Comparison of ENCODE assay signal across 8 mouse cellular contexts in the genomic region with DNA sequence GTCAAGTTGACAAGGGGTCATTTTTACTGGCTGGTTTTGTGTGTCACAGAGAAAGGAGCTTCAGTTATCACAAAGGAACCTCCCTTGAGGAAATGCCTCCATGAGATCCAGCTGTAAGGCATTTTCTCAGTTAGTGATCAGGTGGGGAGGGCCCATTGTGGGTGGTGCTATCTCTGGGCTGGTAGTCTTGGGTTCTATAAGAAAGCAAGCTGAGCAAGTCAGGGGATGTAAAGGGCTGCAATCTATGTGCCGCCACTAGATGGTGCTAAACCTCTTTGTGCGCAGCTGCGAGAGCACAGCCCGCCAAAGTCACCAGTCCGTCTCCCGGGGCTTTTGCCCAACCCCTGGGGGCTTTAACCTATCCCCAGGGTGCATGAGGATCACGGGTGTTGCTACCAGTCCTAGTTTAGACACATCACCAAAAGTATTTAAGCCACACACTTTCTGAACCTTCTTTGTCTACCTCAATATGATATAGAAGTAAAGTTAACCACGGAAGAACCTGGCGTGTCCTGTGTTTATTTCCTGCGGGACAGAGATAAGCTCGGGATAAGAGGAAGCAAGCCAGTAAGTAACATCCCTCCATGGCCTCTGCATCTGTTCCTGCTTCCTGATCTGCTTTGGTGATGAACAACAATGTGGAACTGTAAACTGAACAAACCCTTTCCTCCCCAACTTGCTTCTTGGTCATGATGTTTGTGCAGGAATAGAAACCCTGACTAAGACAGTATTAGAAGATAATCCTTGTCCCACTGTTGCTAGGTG. TPM values are rescaled to one million over a fixed set of nuclear protein-coding genes. Genes with fewer than 3 reads are reported as not detected.
A peak's percentile ranks its signal among the peaks of the same experiment; 100 is the strongest.
DNase-seq lines count a peak whose midpoint lies in the region; ATAC-seq and TF ChIP-seq lines count a peak whose summit lies in the region.
"Not testable (repeated sequence)": the region's sequence is repeated elsewhere in the genome, so short reads cannot be mapped to it uniquely, and the experiment has no call there.
"Had no signal": no experiment of that assay in that cellular context is flagged by ENCODE, and none has a peak within 500 bp of the region (broad histone marks: within the 10 kb centered on the region; RNA-seq: fewer than 3 reads in every experiment).

No protein-coding gene starts in this region.

- DNase-seq in adrenal gland, postnatal 25 days: peak; percentile 67
- peak; percentile 46 for DNase-seq in forebrain, embryonic 10.5 days (ENCODE audit: extremely low spot score, low spot score)
- not testable (repeated sequence) for DNase-seq in limb, embryonic 10.5 days (ENCODE audit: low spot score)
- peak; percentile 84 for DNase-seq in midbrain, embryonic 11.5 days (ENCODE audit: low spot score, missing footprints)

- H3K9ac ChIP-seq in heart, embryonic 13.5 days: peak overlapping the region; percentile 56; the same call in 1 of the 2 replicates
- H3K9ac ChIP-seq in kidney, embryonic 14.5 days (ENCODE audit: low read depth, low read length): 0 out of 2 replicates have a peak overlapping the region, but pooled peaks have one; percentile 23
- not testable (repeated sequence) for H3K9ac ChIP-seq in midbrain, embryonic 11.5 days (ENCODE audit: low read length)

- peak; percentile 37; the same call in 1 of the 2 replicates for TF ChIP-seq CTCF in small intestine, adult 2 months (IDR thresholded peaks at IDR 0.05; ENCODE audit: extremely low read depth, insufficient read length, insufficient replicate concordance, low read depth, low read length)

- peak overlapping the region; percentile 63 for H3K4me2 ChIP-seq in heart, embryonic 13.5 days
- H3K4me2 ChIP-seq in kidney, embryonic 14.5 days (replicated peaks; ENCODE audit: low read depth, low read length): not testable (repeated sequence)
- peak overlapping the region; percentile 24; the same call in 1 of the 2 replicates for H3K4me2 ChIP-seq in midbrain, embryonic 11.5 days

- ATAC-seq in heart, embryonic 13.5 days (ENCODE audit: extremely low read depth, insufficient number of reproducible peaks, low FRiP score, low TSS enrichment); kidney, embryonic 14.5 days (ENCODE audit: low FRiP score, low TSS enrichment): not testable (repeated sequence)
- peak; percentile 38; the same call in 1 of the 2 replicates for ATAC-seq in midbrain, embryonic 11.5 days (ENCODE audit: low FRiP score)

- peak overlapping the region; percentile 37 for H3K4me3 ChIP-seq in forebrain, embryonic 10.5 days
- H3K4me3 ChIP-seq in heart, embryonic 13.5 days: peak overlapping the region; percentile 36
- not testable (repeated sequence) for H3K4me3 ChIP-seq in kidney, embryonic 14.5 days (ENCODE audit: low read length); midbrain, embryonic 11.5 days (ENCODE audit: low read depth, low read length); small intestine, adult 2 months (ENCODE audit: low read depth, low read length)
- peak overlapping the region; percentile 25 for H3K4me3 ChIP-seq in limb, embryonic 10.5 days

- not testable (repeated sequence) for H3K4me1 ChIP-seq in forebrain, embryonic 10.5 days; heart, embryonic 13.5 days; kidney, embryonic 14.5 days (ENCODE audit: control insufficient read depth, insufficient read depth, low read length); limb, embryonic 10.5 days; midbrain, embryonic 11.5 days (ENCODE audit: control insufficient read depth, insufficient read depth, low read length); small intestine, adult 2 months (ENCODE audit: control insufficient read depth, insufficient read depth, insufficient read length, low read length)

- not testable (repeated sequence) for H3K27ac ChIP-seq in forebrain, embryonic 10.5 days; heart, embryonic 13.5 days (replicated peaks); kidney, embryonic 14.5 days (ENCODE audit: low read depth, low read length); limb, embryonic 10.5 days; midbrain, embryonic 11.5 days (ENCODE audit: low read depth, low read length); small intestine, adult 2 months (ENCODE audit: insufficient read depth, low read depth, low read length)

- H3K9me3 ChIP-seq in forebrain, embryonic 10.5 days; heart, embryonic 13.5 days; kidney, embryonic 14.5 days (ENCODE audit: control insufficient read depth, low read length); limb, embryonic 10.5 days (replicated peaks); midbrain, embryonic 11.5 days (ENCODE audit: control insufficient read depth, low read length): not testable (repeated sequence)

- WGBS in forebrain, embryonic 10.5 days: 13% methylated on average over 11 of the region's 11 CpGs
- 4% methylated on average over 11 of the region's 11 CpGs for WGBS in heart, embryonic 13.5 days
- WGBS in kidney, embryonic 14.5 days: 8% methylated on average over 11 of the region's 11 CpGs
- 13% methylated on average over 11 of the region's 11 CpGs for WGBS in limb, embryonic 10.5 days
- WGBS in midbrain, embryonic 11.5 days: 9% methylated on average over 11 of the region's 11 CpGs
- WGBS in small intestine, adult 2 months: 4% methylated on average over 11 of the region's 11 CpGs

- not testable (repeated sequence) for H3K27me3 ChIP-seq in forebrain, embryonic 10.5 days (ENCODE audit: poor library complexity, severe bottlenecking); heart, embryonic 13.5 days (replicated peaks); kidney, embryonic 14.5 days (ENCODE audit: control insufficient read depth, insufficient read depth, low read length); limb, embryonic 10.5 days (ENCODE audit: low read depth, poor library complexity, severe bottlenecking); midbrain, embryonic 11.5 days (ENCODE audit: control insufficient read depth, insufficient read depth, low read length); small intestine, adult 2 months (ENCODE audit: control insufficient read depth, insufficient read depth, low read length)

- TF ChIP-seq POLR2A in small intestine, adult 2 months (IDR thresholded peaks at IDR 0.05; ENCODE audit: low read depth, low read length): not testable (repeated sequence)

- H3K36me3 ChIP-seq in forebrain, embryonic 10.5 days (replicated peaks); heart, embryonic 13.5 days; kidney, embryonic 14.5 days (ENCODE audit: control insufficient read depth, insufficient read depth, low read length); limb, embryonic 10.5 days; midbrain, embryonic 11.5 days (ENCODE audit: control insufficient read depth, insufficient read depth, low read length); small intestine, adult 2 months (ENCODE audit: control insufficient read depth, insufficient read depth, low read length): not testable (repeated sequence)

RNA-seq across cellular contexts. Expression of gene Gpr35, which starts 6.1 kb away (rescaled TPM):
- 0.33 and 0.49 TPM in 2 replicates for total RNA-seq in adrenal gland, postnatal 25 days (2021)
- polyA plus RNA-seq in forebrain, embryonic 10.5 days (2016; fragmentation: Nextera tagmentation; extraction: Ambion mirVana): 0.05 and 0.14 TPM in 2 replicates
- 0.14 and 0.48 TPM in 2 replicates for polyA plus RNA-seq in heart, embryonic 13.5 days (2015; fragmentation: Nextera tagmentation; extraction: Ambion mirVana)
- 0.16 and 0.45 TPM in 2 replicates for polyA plus RNA-seq in kidney, embryonic 14.5 days (2014; fragmentation: Nextera tagmentation; extraction: Ambion mirVana)
- polyA plus RNA-seq in limb, embryonic 10.5 days (2016; fragmentation: Nextera tagmentation; extraction: Ambion mirVana): 0.13 and 0.35 TPM in 2 replicates
- 0.32 TPM in 1 of 2 replicates, not detected in the other for polyA plus RNA-seq in midbrain, embryonic 11.5 days (2014; fragmentation: Nextera tagmentation; extraction: Ambion mirVana)
- 16.4 and 25.9 TPM in 2 replicates for polyA plus RNA-seq in small intestine, adult 2 months (2012; rRNA removed)

RNA-seq across cellular contexts. Expression of gene Capn10, which starts 22.6 kb away (rescaled TPM):
- total RNA-seq in adrenal gland, postnatal 25 days (2021): 25.3 and 28.8 TPM in 2 replicates
- 37.3 and 42.7 TPM in 2 replicates for polyA plus RNA-seq in forebrain, embryonic 10.5 days (2016; fragmentation: Nextera tagmentation; extraction: Ambion mirVana)
- 14.9 and 15.8 TPM in 2 replicates for polyA plus RNA-seq in heart, embryonic 13.5 days (2015; fragmentation: Nextera tagmentation; extraction: Ambion mirVana)
- 24.9 and 28.7 TPM in 2 replicates for polyA plus RNA-seq in kidney, embryonic 14.5 days (2014; fragmentation: Nextera tagmentation; extraction: Ambion mirVana)
- 38.4 and 42.1 TPM in 2 replicates for polyA plus RNA-seq in limb, embryonic 10.5 days (2016; fragmentation: Nextera tagmentation; extraction: Ambion mirVana)
- 34.5 and 40.4 TPM in 2 replicates for polyA plus RNA-seq in midbrain, embryonic 11.5 days (2014; fragmentation: Nextera tagmentation; extraction: Ambion mirVana)
- polyA plus RNA-seq in small intestine, adult 2 months (2012; rRNA removed): 13.7 and 29.0 TPM in 2 replicates

RNA-seq across cellular contexts. Expression of gene Rnpepl1, which starts 46.2 kb away (rescaled TPM):
- total RNA-seq in adrenal gland, postnatal 25 days (2021): 93.6 and 108 TPM in 2 replicates
- 21.2 and 22.7 TPM in 2 replicates for polyA plus RNA-seq in forebrain, embryonic 10.5 days (2016; fragmentation: Nextera tagmentation; extraction: Ambion mirVana)
- 30.9 and 31.0 TPM in 2 replicates for polyA plus RNA-seq in heart, embryonic 13.5 days (2015; fragmentation: Nextera tagmentation; extraction: Ambion mirVana)
- 27.4 and 36.3 TPM in 2 replicates for polyA plus RNA-seq in kidney, embryonic 14.5 days (2014; fragmentation: Nextera tagmentation; extraction: Ambion mirVana)
- polyA plus RNA-seq in limb, embryonic 10.5 days (2016; fragmentation: Nextera tagmentation; extraction: Ambion mirVana): 29.6 and 31.8 TPM in 2 replicates
- polyA plus RNA-seq in midbrain, embryonic 11.5 days (2014; fragmentation: Nextera tagmentation; extraction: Ambion mirVana): 13.3 TPM in 2 replicates
- polyA plus RNA-seq in small intestine, adult 2 months (2012; rRNA removed): 240 and 410 TPM in 2 replicates

RNA-seq across cellular contexts. Expression of gene Aqp12, which starts 49.4 kb away (rescaled TPM):
- not detected in 2 replicates for total RNA-seq in adrenal gland, postnatal 25 days (2021)
- not detected in 2 replicates for polyA plus RNA-seq in forebrain, embryonic 10.5 days (2016; fragmentation: Nextera tagmentation; extraction: Ambion mirVana)
- not detected in 2 replicates for polyA plus RNA-seq in heart, embryonic 13.5 days (2015; fragmentation: Nextera tagmentation; extraction: Ambion mirVana)
- not detected in 2 replicates for polyA plus RNA-seq in kidney, embryonic 14.5 days (2014; fragmentation: Nextera tagmentation; extraction: Ambion mirVana)
- not detected in 2 replicates for polyA plus RNA-seq in limb, embryonic 10.5 days (2016; fragmentation: Nextera tagmentation; extraction: Ambion mirVana)
- not detected in 2 replicates for polyA plus RNA-seq in midbrain, embryonic 11.5 days (2014; fragmentation: Nextera tagmentation; extraction: Ambion mirVana)
- 0.14 and 112 TPM in 2 replicates for polyA plus RNA-seq in small intestine, adult 2 months (2012; rRNA removed)
- total RNA-seq: monocyte, adult 5-6 weeks had no signal

RNA-seq across cellular contexts. Expression of gene Dusp28, which starts 50.0 kb away (rescaled TPM):
- total RNA-seq in adrenal gland, postnatal 25 days (2021): 11.2 and 15.2 TPM in 2 replicates
- 14.3 and 14.8 TPM in 2 replicates for polyA plus RNA-seq in forebrain, embryonic 10.5 days (2016; fragmentation: Nextera tagmentation; extraction: Ambion mirVana)
- 9.8 and 12.8 TPM in 2 replicates for polyA plus RNA-seq in heart, embryonic 13.5 days (2015; fragmentation: Nextera tagmentation; extraction: Ambion mirVana)
- 12.5 and 13.7 TPM in 2 replicates for polyA plus RNA-seq in kidney, embryonic 14.5 days (2014; fragmentation: Nextera tagmentation; extraction: Ambion mirVana)
- 8.8 TPM in 2 replicates for polyA plus RNA-seq in limb, embryonic 10.5 days (2016; fragmentation: Nextera tagmentation; extraction: Ambion mirVana)
- 9.2 and 11.3 TPM in 2 replicates for polyA plus RNA-seq in midbrain, embryonic 11.5 days (2014; fragmentation: Nextera tagmentation; extraction: Ambion mirVana)
- polyA plus RNA-seq in small intestine, adult 2 months (2012; rRNA removed): 21.5 and 29.9 TPM in 2 replicates

Comparison
In these comparisons a context has a peak if more than half of its experiments do, and no peak if none do; other contexts are left out.
1. RNA of gene Gpr35, which starts 6.1 kb away (polyA plus RNA-seq): 16.4 to 25.9 TPM in small intestine, adult 2 months; 0.14 to 0.48 TPM in heart, embryonic 13.5 days, 0.16 to 0.45 TPM in kidney, embryonic 14.5 days, 0.13 to 0.35 TPM in limb, embryonic 10.5 days, 0.05 to 0.14 TPM in forebrain, embryonic 10.5 days and 0.32 TPM in midbrain, embryonic 11.5 days; every median in the first group is over 10 times any median in the second.